Mouse (Mus musculus) cerebellum, adult (tissue): ENCODE results near the gene D6Ertd527e.

Experiments
- ATAC-seq: cut with Nextera tagmentation; 2 replicates; pipeline ENCODE4 v1.9.2; 2017; ENCODE audit warnings: mild to moderate bottlenecking, moderate library complexity, mixed read lengths; ENCODE audit not compliant: insufficient number of reproducible peaks, low FRiP score, low TSS enrichment

Gene D6Ertd527e

GRCm38 (mm10) chr6:87103314-87103713 lies 1.2 kb upstream of the D6Ertd527e start:
- no peak for ATAC-seq

- ATAC-seq = no peak
These were observed 6.9 kb downstream of the D6Ertd527e start for GRCm38 (mm10) chr6:87111493-87111892.

GRCm38 (mm10) chr6:87112125-87112524 lies 7.6 kb downstream of the D6Ertd527e start:
- no peak for ATAC-seq

- no peak for ATAC-seq
These were observed 11.4 kb downstream of the D6Ertd527e start for GRCm38 (mm10) chr6:87115981-87116380.

- no peak for ATAC-seq
These were observed 12.1 kb downstream of the D6Ertd527e start for GRCm38 (mm10) chr6:87116596-87116995.

- no peak for ATAC-seq
These were observed 14.7 kb downstream of the D6Ertd527e start for GRCm38 (mm10) chr6:87119066-87119837.

GRCm38 (mm10) chr6:87119975-87120374 lies 15.4 kb downstream of the D6Ertd527e start:
- ATAC-seq = no peak

GRCm38 (mm10) chr6:87120661-87121060 lies 16.1 kb downstream of the D6Ertd527e start:
- no peak for ATAC-seq

GRCm38 (mm10) chr6:87121961-87122360 lies 17.4 kb downstream of the D6Ertd527e start:
- no peak for ATAC-seq

- ATAC-seq = no peak
These were observed 18.9 kb downstream of the D6Ertd527e start for GRCm38 (mm10) chr6:87123406-87123805.

- ATAC-seq = no peak
These were observed 19.4 kb downstream of the D6Ertd527e start for GRCm38 (mm10) chr6:87123973-87124372.

GRCm38 (mm10) chr6:87127049-87127753 lies 22.7 kb downstream of the D6Ertd527e start:
- no peak for ATAC-seq

GRCm38 (mm10) chr6:87129861-87130260 lies 25.3 kb downstream of the D6Ertd527e start:
- ATAC-seq = no peak

- no peak for ATAC-seq
These were observed 26.1 kb downstream of the D6Ertd527e start for GRCm38 (mm10) chr6:87130628-87131027.

- no peak for ATAC-seq
These were observed 26.5 kb downstream of the D6Ertd527e start for GRCm38 (mm10) chr6:87131078-87131477.

GRCm38 (mm10) chr6:87133520-87133919 lies 29.0 kb downstream of the D6Ertd527e start:
- ATAC-seq = no peak

- ATAC-seq = no peak
These were observed 29.5 kb downstream of the D6Ertd527e start for GRCm38 (mm10) chr6:87133966-87134546.

GRCm38 (mm10) chr6:87138479-87138878 lies 33.9 kb downstream of the D6Ertd527e start:
- no peak for ATAC-seq

- ATAC-seq = no peak
These were observed 35.4 kb downstream of the D6Ertd527e start for GRCm38 (mm10) chr6:87139796-87140553.

GRCm38 (mm10) chr6:87142239-87142638 lies 37.7 kb downstream of the D6Ertd527e start:
- ATAC-seq = no peak

GRCm38 (mm10) chr6:87143594-87143993 lies 39.0 kb downstream of the D6Ertd527e start:
- no peak for ATAC-seq
